Mouse (Mus musculus): ENCODE results near the gene Dck. TPM values are rescaled to one million over a fixed set of nuclear protein-coding genes. Genes with fewer than 3 reads are reported as not detected.

The Dck gene
- total RNA-seq, 2 experiments from 2014 or later = 18.2 to 19.2 TPM

- DNase-seq (ENCODE audit: low spot score in 2 of 2) = no peak
- intact Hi-C loops (cut with DNase I) = no loop called here
Measured at GRCm38 (mm10) chr5:88782072-88782765, 17.4 kb downstream of the Dck start.

- DNase-seq (ENCODE audit: low spot score in 2 of 2) = no peak
- intact Hi-C loops (cut with DNase I) = no loop called here
Measured at GRCm38 (mm10) chr5:88785059-88785458, 20.3 kb downstream of the Dck start.

- no peak for DNase-seq (ENCODE audit: low spot score in 2 of 2)
- intact Hi-C loops (cut with DNase I) = loop anchor here (5.0 to 10.0 kb wide), 3 partner anchors 97 to 592 kb away; partner anchors contain the start of gene Slc4a4
Measured at GRCm38 (mm10) chr5:88790675-88791074, 25.9 kb downstream of the Dck start.

GRCm38 (mm10) chr5:88791256-88792245 lies 26.8 kb downstream of the Dck start:
- peak; percentile 45 to 66 for DNase-seq (ENCODE audit: low spot score in 2 of 2)
- intact Hi-C loops (cut with DNase I) = loop anchor here (5.0 to 10.0 kb wide), 3 partner anchors 96 to 591 kb away; partner anchors contain the start of gene Slc4a4

- no peak for DNase-seq (ENCODE audit: low spot score in 2 of 2)
- intact Hi-C loops (cut with DNase I) = loop anchor here (5.0 to 10.0 kb wide), 3 partner anchors 94 to 589 kb away; partner anchors contain the start of gene Slc4a4
Measured at GRCm38 (mm10) chr5:88793676-88794075, 28.9 kb downstream of the Dck start.

- intact Hi-C loops (cut with DNase I) = loop anchor here (10.0 kb wide), 1 partner anchor 419 kb away; no protein-coding TSS in a partner anchor
- no peak for DNase-seq (ENCODE audit: low spot score in 2 of 2)
Measured at GRCm38 (mm10) chr5:88795910-88796584, 31.3 kb downstream of the Dck start.

- intact Hi-C loops (cut with DNase I) = loop anchor here (10.0 kb wide), 1 partner anchor 418 kb away; no protein-coding TSS in a partner anchor
Measured at GRCm38 (mm10) chr5:88796588-88796987, 31.8 kb downstream of the Dck start.

GRCm38 (mm10) chr5:88797121-88797520 lies 32.3 kb downstream of the Dck start:
- intact Hi-C loops (cut with DNase I) = loop anchor here (10.0 kb wide), 1 partner anchor 418 kb away; no protein-coding TSS in a partner anchor
- DNase-seq (ENCODE audit: low spot score in 2 of 2) = no peak

More at GRCm38 (mm10) chr5:88796588-88796987, 31.8 kb downstream of the Dck start:
- DNase-seq (ENCODE audit: low spot score in 2 of 2) = no peak

GRCm38 (mm10) chr5:88805616-88806015 lies 40.8 kb downstream of the Dck start:
- intact Hi-C loops (cut with DNase I) = no loop called here
- no peak for DNase-seq (ENCODE audit: low spot score in 2 of 2)

- intact Hi-C loops (cut with DNase I) = no loop called here
- no peak for DNase-seq (ENCODE audit: low spot score in 2 of 2)
Measured at GRCm38 (mm10) chr5:88806278-88806677, 41.5 kb downstream of the Dck start.

- intact Hi-C loops (cut with DNase I) = no loop called here
- peak in 1 of 2 experiments; percentile 15 for DNase-seq (ENCODE audit: low spot score in 2 of 2)
Measured at GRCm38 (mm10) chr5:88807342-88807741, 42.5 kb downstream of the Dck start.

GRCm38 (mm10) chr5:88813188-88813587 lies 48.4 kb downstream of the Dck start:
- no peak for DNase-seq (ENCODE audit: low spot score in 2 of 2)
- intact Hi-C loops (cut with DNase I) = no loop called here

- intact Hi-C loops (cut with DNase I) = no loop called here
- DNase-seq (ENCODE audit: low spot score in 2 of 2) = no peak
Measured at GRCm38 (mm10) chr5:88814552-88814951, 49.8 kb downstream of the Dck start.

GRCm38 (mm10) chr5:88821542-88821941 lies 56.7 kb downstream of the Dck start:
- intact Hi-C loops (cut with DNase I) = no loop called here
- DNase-seq (ENCODE audit: low spot score in 2 of 2) = no peak

GRCm38 (mm10) chr5:88824838-88825237 lies 60.0 kb downstream of the Dck start:
- no peak for DNase-seq (ENCODE audit: low spot score in 2 of 2)
- intact Hi-C loops (cut with DNase I) = no loop called here

GRCm38 (mm10) chr5:88829835-88830571 lies 65.2 kb downstream of the Dck start:
- intact Hi-C loops (cut with DNase I) = no loop called here

GRCm38 (mm10) chr5:88830880-88831279 lies 66.1 kb downstream of the Dck start:
- intact Hi-C loops (cut with DNase I) = no loop called here
- DNase-seq (ENCODE audit: low spot score in 2 of 2) = no peak

More at GRCm38 (mm10) chr5:88829835-88830571, 65.2 kb downstream of the Dck start:
- DNase-seq (ENCODE audit: low spot score in 2 of 2) = no peak

GRCm38 (mm10) chr5:88831935-88832334 lies 67.1 kb downstream of the Dck start:
- intact Hi-C loops (cut with DNase I) = no loop called here

More at GRCm38 (mm10) chr5:88831935-88832334, 67.1 kb downstream of the Dck start:
- DNase-seq (ENCODE audit: low spot score in 2 of 2) = no peak

All from left cerebral cortex, postnatal 14 days (tissue).